Mouse (Mus musculus): ENCODE measurements around the gene Slc18a3. TPM values are rescaled to one million over a fixed set of nuclear protein-coding genes. Genes with fewer than 3 reads are reported as not detected.

Slc18a3 gene
- polyA plus RNA-seq (2012; rRNA removed), result not detected in 2 replicates

DNA sequence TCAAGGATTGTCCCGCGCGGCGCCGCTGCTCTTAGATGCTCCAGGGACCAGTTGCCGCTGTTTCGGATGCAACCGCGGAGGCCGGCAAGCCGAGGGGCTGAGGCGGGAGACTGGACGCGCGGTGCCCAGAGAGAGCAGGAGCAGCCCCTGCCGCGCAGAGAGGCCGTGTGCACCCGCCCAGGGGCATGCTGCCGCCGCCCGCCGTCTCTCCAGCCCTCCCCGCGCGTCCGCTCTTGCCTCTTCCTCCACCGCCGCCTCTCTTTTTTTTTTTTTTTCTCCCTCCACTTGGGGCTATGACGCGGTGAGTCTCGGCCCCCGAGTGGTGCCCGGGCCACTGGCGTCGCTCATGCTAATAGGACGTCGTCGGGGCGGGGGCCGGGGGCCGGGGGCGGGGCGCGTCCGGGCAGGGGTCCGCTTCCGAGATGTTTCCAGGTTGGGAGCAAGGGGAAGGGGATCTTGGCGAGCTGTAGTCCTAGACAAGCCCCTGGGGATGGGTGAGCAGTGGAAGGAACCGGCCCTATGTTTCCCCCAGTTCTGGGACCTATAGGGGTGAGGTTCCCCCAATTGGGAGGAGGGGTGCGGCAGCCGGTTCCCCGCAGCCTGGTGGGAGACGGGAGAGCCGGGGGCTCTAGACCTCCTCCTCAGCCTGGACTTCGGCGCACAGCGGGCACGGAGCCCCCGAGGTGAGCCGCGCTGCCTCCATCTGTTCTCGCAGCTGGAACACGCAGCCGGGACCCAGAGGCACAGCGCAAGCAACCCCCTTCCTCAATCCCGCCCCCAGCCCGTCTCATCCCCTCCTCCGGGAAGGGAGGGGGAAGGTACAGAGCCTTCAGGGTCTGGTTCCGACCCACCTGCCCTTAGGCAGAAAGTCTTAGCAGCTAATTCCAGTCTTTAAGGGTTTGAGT lies at the start of gene Slc18a3:
Gene Slc18a3 (minus strand): TSS at position 250 of the 905 bp plus-strand sequence.

GRCm38 (mm10) chr14:32513336-32514032 lies 48.8 kb upstream of the Slc18a3 start, which contains the start of gene Ercc6:
Ercc6 (plus strand) TSS chr14:32513521.

GRCm38 (mm10) chr14:32465889-32466288 lies 1.2 kb upstream of the Slc18a3 start, which contains the start of gene Chat:
Chat (minus strand) TSS chr14:32465989.

Other genes with a start within 250 kb of the Slc18a3 start
- 19.1 and 20.0 TPM in 2 replicates for gene Ogdhl, start 142.8 kb downstream of the Slc18a3 start, polyA plus RNA-seq (2012; rRNA removed)
- 8.0 and 9.1 TPM in 2 replicates for gene 1700024G13Rik, start 76.5 kb downstream of the Slc18a3 start, polyA plus RNA-seq (2012; rRNA removed)
- gene Chat, start 1.1 kb upstream of the Slc18a3 start, polyA plus RNA-seq (2012; rRNA removed), result not detected in 2 replicates
- gene Ercc6, start 48.7 kb upstream of the Slc18a3 start, polyA plus RNA-seq (2012; rRNA removed), result 3.4 and 3.5 TPM in 2 replicates
- gene Prrxl1, start 134.6 kb upstream of the Slc18a3 start, polyA plus RNA-seq (2012; rRNA removed), result not detected in 2 replicates
- 0.05 and 0.38 TPM in 2 replicates for gene 3425401B19Rik, start 220.4 kb upstream of the Slc18a3 start, polyA plus RNA-seq (2012; rRNA removed)

All from ovary, adult 2 months (tissue).